Mouse (Mus musculus) forebrain, embryonic 10.5 days (tissue): ENCODE results near the gene Ccdc88b. TPM values are rescaled to one million over a fixed set of nuclear protein-coding genes. Genes with fewer than 3 reads are reported as not detected.
"Not testable (repeated sequence)": the region's sequence is repeated elsewhere in the genome, so short reads cannot be mapped to it uniquely, and the experiment has no call there.

Experiments
- DNase-seq: peaks from one replicate; pipeline ENCODE4 v3.0.0-alpha.2; 2017; ENCODE audit warnings: low spot score; ENCODE audit errors: extremely low spot score
- H3K27ac ChIP-seq: fragments of 300-500 bp; sonication (generic); 2 replicates; pipeline ENCODE4 v1.5.1; 2016; ENCODE audit warnings: mild to moderate bottlenecking
- H3K27me3 ChIP-seq: fragments of 300-500 bp; sonication (generic); 2 replicates; pipeline ENCODE4 v1.6.1; 2016; ENCODE audit warnings: mild to moderate bottlenecking; ENCODE audit not compliant: poor library complexity, severe bottlenecking
- H3K36me3 ChIP-seq: fragments of 300-500 bp; sonication (generic); replicated peaks from 2 replicates; pipeline ENCODE4 v1.6.1; 2016; ENCODE audit warnings: mild to moderate bottlenecking, moderate library complexity
- H3K4me1 ChIP-seq: fragments of 300-500 bp; sonication (generic); 2 replicates; pipeline ENCODE4 v1.6.1; 2016
- H3K4me3 ChIP-seq: fragments of 300-500 bp; sonication (generic); 2 replicates; pipeline ENCODE4 v1.5.1; 2016; ENCODE audit warnings: mild to moderate bottlenecking, moderate library complexity
- H3K9me3 ChIP-seq: fragments of 300-500 bp; sonication (generic); 2 replicates; pipeline ENCODE4 v1.6.1; 2016; ENCODE audit warnings: mild to moderate bottlenecking, moderate library complexity
- WGBS: fragments of 180-500 bp; shearing (Covaris S2); methylation state at CpG from one replicate; pipeline ENCODE4 v1.1.7; 2016; 5-methylcytosine and 5-hydroxymethylcytosine counted together
- polyA plus RNA-seq: library from polyadenylated mRNA; unstranded; fragments of >200 nt; fragmentation: Nextera tagmentation; extraction: Ambion mirVana; gene quantifications from 2 replicates; pipeline ENCODE4 v1.2.1, GENCODE M21; 2016

Gene Ccdc88b
- polyA plus RNA-seq: 0.32 and 0.36 TPM in 2 replicates

DNA sequence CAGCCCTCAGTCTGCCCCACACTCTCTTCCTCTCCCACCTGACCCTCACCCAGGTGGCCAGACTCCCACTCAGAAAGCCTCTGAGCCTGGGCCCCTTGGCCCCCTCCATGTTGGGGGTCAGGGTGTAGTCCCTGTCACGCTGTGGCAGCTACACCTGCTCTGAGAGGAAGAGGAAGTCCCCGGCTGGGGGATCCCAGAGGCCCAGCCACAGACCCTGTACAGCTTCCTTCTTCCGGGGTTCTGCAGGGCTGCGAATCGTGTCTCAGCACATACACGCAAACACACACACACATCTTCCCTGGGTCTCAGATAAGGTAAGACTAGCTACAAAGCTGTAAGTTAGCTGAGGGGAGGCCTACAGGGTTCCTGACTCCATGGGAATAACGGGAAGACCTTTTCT is at the start of gene Ccdc88b:
Ccdc88b (minus strand) TSS at position 181 of the 400 bp plus-strand sequence.
- no peaks in the 10 kb centered on the region for H3K36me3 ChIP-seq
- H3K27ac ChIP-seq: no peak within 1 kb of the TSS
- H3K9me3 ChIP-seq: no peaks in the 10 kb centered on the region
- peaks cover 36% of the 10 kb centered on the region for H3K4me1 ChIP-seq
- H3K4me3 ChIP-seq: no peak within 1 kb of the TSS
- H3K27me3 ChIP-seq: peaks cover 37% of the 10 kb centered on the region
- WGBS: 84% methylated on average over 7 of the region's 7 CpGs
- no peak for DNase-seq

- DNase-seq: no peak
- 95% methylated on average over 8 of the region's 8 CpGs for WGBS
- Histone ChIP-seq H3K27me3 (no peaks in the 10 kb centered on the region), H3K4me3 (no peak overlapping the region), H3K9me3 (no peaks in the 10 kb centered on the region), H3K4me1 (peaks cover 39% of the 10 kb centered on the region), H3K36me3 (peaks cover 53% of the 10 kb centered on the region), H3K27ac (no peak overlapping the region)
These were observed 49.1 kb upstream of the Ccdc88b start for GRCm38 (mm10) chr19:6907094-6907493.

DNA sequence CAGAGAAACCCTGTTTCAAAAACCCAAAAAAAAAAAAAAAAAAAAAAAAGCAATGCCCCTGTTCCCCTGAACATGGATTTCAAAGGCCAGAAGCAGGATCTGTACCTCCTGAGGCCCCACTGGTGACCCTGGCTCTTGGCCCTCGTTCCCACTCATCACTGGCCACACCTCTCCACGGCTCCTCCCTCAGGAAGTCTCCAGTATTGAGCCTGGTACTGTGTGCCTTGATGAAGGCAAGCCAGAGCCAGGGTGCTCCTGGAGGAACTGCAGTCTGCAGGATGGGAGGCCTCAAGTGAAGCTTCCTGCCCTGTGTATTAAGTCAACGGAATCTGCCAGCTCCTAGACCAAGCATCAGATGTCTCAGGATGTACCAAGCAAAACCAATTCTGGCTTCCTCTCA is 48.2 kb upstream of the Ccdc88b start:
- Histone ChIP-seq H3K4me3 (no peak overlapping the region), H3K9me3 (no peaks in the 10 kb centered on the region), H3K4me1 (peaks cover 32% of the 10 kb centered on the region), H3K27ac (no peak overlapping the region), H3K36me3 (peaks cover 44% of the 10 kb centered on the region), H3K27me3 (no peaks in the 10 kb centered on the region)
- 85% methylated on average over 3 of the region's 3 CpGs for WGBS
- no peak for DNase-seq

- Histone ChIP-seq H3K4me1 (peaks cover 28% of the 10 kb centered on the region), H3K36me3 (peaks cover 40% of the 10 kb centered on the region), H3K27me3 (no peaks in the 10 kb centered on the region), H3K27ac (no peak overlapping the region), H3K4me3 (no peak overlapping the region), H3K9me3 (no peaks in the 10 kb centered on the region)
- 91% methylated on average over 11 of the region's 11 CpGs for WGBS
- no peak for DNase-seq
These were observed 47.6 kb upstream of the Ccdc88b start for GRCm38 (mm10) chr19:6905498-6906159.

DNA sequence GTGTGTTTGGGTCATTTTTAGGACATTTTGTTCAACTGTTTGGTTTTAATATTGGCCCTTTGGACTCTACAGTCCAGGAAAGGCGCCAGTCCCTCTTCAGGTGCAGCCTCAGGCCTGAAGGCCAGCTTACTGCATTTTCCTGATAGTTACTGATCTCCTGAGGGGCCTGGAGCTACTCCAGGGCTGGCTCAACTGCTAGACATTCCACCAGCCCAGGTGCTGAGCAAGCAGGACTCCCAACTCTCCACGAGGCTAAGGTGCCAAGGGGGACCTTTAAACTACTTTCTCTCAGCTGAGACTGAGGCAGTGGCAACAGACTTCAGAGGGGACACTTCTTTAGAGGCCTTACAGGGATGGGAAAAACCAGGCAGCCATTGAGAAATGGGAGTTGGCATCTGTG is 46.8 kb upstream of the Ccdc88b start:
- Histone ChIP-seq H3K9me3 (peaks cover 6% of the 10 kb centered on the region; the same call in 1 of the 2 replicates), H3K36me3 (peaks cover 40% of the 10 kb centered on the region), H3K27me3 (no peaks in the 10 kb centered on the region), H3K4me3 (no peak overlapping the region), H3K27ac (no peak overlapping the region), H3K4me1 (peaks cover 28% of the 10 kb centered on the region)
- no peak for DNase-seq
- WGBS: 84% methylated on average over 2 of the region's 2 CpGs

- no peak for DNase-seq
- 94% methylated on average over 1 of the region's 1 CpGs for WGBS
These were observed 45.0 kb upstream of the Ccdc88b start for GRCm38 (mm10) chr19:6903031-6903430.

GRCm38 (mm10) chr19:6899641-6900040 is 41.6 kb upstream of the Ccdc88b start:
- H3K27ac ChIP-seq: no peak overlapping the region
- 83% methylated on average over 4 of the region's 4 CpGs for WGBS
- H3K27me3 ChIP-seq: no peaks in the 10 kb centered on the region
- no peaks in the 10 kb centered on the region for H3K4me1 ChIP-seq
- peaks cover 7% of the 10 kb centered on the region; the same call in 1 of the 2 replicates for H3K36me3 ChIP-seq
- H3K9me3 ChIP-seq: peaks cover 14% of the 10 kb centered on the region; the same call in 1 of the 2 replicates
- DNase-seq: no peak
- H3K4me3 ChIP-seq: no peak overlapping the region

More at GRCm38 (mm10) chr19:6903031-6903430, 45.0 kb upstream of the Ccdc88b start:
- Histone ChIP-seq H3K9me3 (peaks cover 6% of the 10 kb centered on the region; the same call in 1 of the 2 replicates), H3K4me3 (no peak overlapping the region), H3K4me1 (peaks cover 12% of the 10 kb centered on the region), H3K27me3 (no peaks in the 10 kb centered on the region), H3K36me3 (peaks cover 40% of the 10 kb centered on the region), H3K27ac (no peak overlapping the region)

GRCm38 (mm10) chr19:6895608-6896305 is 37.7 kb upstream of the Ccdc88b start:
- H3K4me1 ChIP-seq, H3K4me3 ChIP-seq, DNase-seq, H3K27ac ChIP-seq, H3K36me3 ChIP-seq, H3K27me3 ChIP-seq: not testable (repeated sequence)
- peaks cover 14% of the 10 kb centered on the region; the same call in 1 of the 2 replicates for H3K9me3 ChIP-seq
- 93% methylated on average over 18 of the region's 18 CpGs for WGBS

DNA sequence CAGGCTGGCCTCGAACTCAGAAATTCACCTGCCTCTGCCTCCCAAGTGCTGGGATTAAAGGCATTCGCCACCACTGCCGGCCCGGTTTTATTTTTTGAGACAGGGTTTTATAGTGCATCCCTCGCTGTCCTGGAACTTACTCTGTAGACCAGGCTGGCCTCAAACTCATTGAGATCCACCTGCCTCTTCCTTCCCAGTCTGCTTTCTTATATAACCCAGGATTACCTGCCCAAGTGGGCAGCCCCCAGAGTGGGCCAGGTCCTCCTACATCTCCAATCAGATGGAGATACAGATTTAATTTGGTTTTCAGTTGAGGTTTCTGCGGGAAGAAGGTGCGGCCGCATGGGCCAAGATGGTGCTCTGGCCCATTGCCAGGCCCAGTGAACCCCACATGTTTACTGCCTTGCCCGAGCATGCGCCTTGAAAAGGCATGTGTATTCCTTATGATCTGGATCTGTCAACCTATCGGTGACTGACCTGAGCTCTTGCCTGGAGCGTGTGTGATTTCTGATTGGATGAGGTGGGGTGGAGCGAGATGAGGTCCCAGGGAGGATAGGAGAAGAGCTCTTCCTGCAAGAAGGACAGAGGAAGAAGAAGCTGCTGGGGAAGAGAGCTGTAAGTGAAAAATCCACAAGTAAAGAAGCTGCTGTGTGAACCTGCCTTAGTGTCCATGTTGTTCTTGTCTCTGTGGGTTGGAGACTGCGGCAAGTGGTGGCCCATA is 35.9 kb upstream of the Ccdc88b start:
- no peak overlapping the region for H3K4me3 ChIP-seq
- 95% methylated on average over 14 of the region's 14 CpGs for WGBS
- H3K9me3 ChIP-seq: peaks cover 8% of the 10 kb centered on the region; the same call in 1 of the 2 replicates
- no peak for DNase-seq
- H3K27ac ChIP-seq: no peak overlapping the region
- H3K27me3 ChIP-seq: no peaks in the 10 kb centered on the region
- no peaks in the 10 kb centered on the region for H3K36me3 ChIP-seq
- H3K4me1 ChIP-seq: no peaks in the 10 kb centered on the region

DNA sequence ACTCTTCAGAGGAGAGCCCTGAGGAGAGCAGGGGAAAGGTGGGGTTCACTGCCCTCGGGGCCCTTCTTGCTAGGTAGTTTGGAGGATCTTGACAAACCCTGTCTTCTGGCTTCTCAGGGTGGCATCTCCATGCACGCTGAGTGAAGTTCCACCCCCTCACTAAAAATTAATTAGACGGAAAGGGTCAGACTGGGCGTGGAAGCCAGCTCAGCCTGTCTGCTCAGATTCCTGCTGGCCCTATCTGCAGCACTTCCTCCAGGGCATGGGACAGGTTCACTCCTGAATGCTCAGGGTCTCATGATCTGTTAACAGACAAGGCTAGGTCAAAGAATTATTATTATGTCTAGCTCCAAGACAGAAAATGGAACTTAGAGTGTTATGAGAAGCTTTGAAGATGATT is 34.5 kb upstream of the Ccdc88b start:
- Histone ChIP-seq H3K27ac (no peak overlapping the region), H3K4me3 (no peak overlapping the region), H3K36me3 (no peaks in the 10 kb centered on the region), H3K4me1 (no peaks in the 10 kb centered on the region), H3K9me3 (peaks cover 8% of the 10 kb centered on the region; the same call in 1 of the 2 replicates), H3K27me3 (no peaks in the 10 kb centered on the region)
- 74% methylated on average over 4 of the region's 4 CpGs for WGBS
- no peak for DNase-seq

- 83% methylated on average over 4 of the region's 4 CpGs for WGBS
- Histone ChIP-seq H3K27me3 (no peaks in the 10 kb centered on the region), H3K4me1 (no peaks in the 10 kb centered on the region), H3K4me3 (no peak overlapping the region), H3K9me3 (peaks cover 11% of the 10 kb centered on the region), H3K36me3 (no peaks in the 10 kb centered on the region), H3K27ac (no peak overlapping the region)
- DNase-seq: no peak
These were observed 20.0 kb upstream of the Ccdc88b start for GRCm38 (mm10) chr19:6877965-6878364.

DNA sequence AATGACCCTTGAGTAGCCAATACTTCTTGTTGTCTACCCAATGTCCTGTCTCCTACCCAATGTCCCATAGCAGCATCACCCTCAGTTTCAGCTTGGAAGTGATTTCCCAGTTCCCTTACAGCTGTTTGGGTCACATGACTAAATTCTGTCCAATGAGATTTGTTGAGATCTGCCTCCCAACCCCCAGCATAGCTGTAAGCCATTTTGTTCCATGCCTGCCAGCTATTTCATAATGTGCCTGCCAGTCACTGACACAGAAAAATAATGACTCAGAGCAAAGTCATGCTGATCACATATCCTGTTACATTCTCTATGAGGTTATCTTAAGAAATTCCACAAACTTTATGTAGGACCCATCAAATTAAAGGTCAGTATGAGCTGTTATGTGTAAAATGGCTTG is 18.8 kb upstream of the Ccdc88b start:
- Histone ChIP-seq H3K27me3 (no peaks in the 10 kb centered on the region), H3K9me3 (peaks cover 11% of the 10 kb centered on the region), H3K36me3 (no peaks in the 10 kb centered on the region), H3K4me1 (no peaks in the 10 kb centered on the region; the same call in 1 of the 2 replicates), H3K4me3 (no peak overlapping the region), H3K27ac (no peak overlapping the region)
- DNase-seq: no peak

DNA sequence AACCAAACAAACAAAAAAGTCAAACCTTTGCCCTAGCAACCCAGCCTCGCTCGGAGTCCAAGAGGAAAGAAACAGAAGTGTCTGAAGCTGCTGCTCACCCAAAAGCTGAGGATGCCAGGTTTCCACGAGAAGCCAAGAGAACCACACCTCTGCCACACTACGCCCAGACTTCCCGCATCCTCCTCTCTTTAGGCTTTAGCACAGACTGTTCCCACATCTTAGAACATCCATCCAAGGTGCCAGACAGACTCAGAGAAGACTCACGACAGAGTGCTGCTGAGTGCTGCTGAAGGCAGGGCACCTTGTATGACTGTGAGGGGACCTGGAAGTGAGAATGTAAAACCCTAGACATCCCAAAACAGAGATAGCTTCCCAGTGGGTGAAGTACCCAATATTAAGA is 17.8 kb upstream of the Ccdc88b start:
- H3K27me3 ChIP-seq: no peaks in the 10 kb centered on the region

More for the DNA sequence above, 17.8 kb upstream of the Ccdc88b start:
- no peak overlapping the region for H3K4me3 ChIP-seq
- H3K4me1 ChIP-seq: no peaks in the 10 kb centered on the region; the same call in 1 of the 2 replicates
- peaks cover 9% of the 10 kb centered on the region for H3K9me3 ChIP-seq
- DNase-seq: no peak
- H3K36me3 ChIP-seq: no peaks in the 10 kb centered on the region
- no peak overlapping the region for H3K27ac ChIP-seq
- WGBS: 88% methylated on average over 6 of the region's 6 CpGs
